Mouse (Mus musculus): ENCODE measurements around the gene Igfbp1.

The Igfbp1 gene

GRCm38 (mm10) chr11:7230000-7230399 lies 32.4 kb downstream of the Igfbp1 start:
- no peak for DNase-seq (ENCODE audit: low spot score in 2 of 2)

GRCm38 (mm10) chr11:7231958-7232357 lies 34.4 kb downstream of the Igfbp1 start:
- no peak for DNase-seq (ENCODE audit: low spot score in 2 of 2)

GRCm38 (mm10) chr11:7233333-7233732 lies 35.8 kb downstream of the Igfbp1 start:
- DNase-seq (ENCODE audit: low spot score in 2 of 2) = no peak

GRCm38 (mm10) chr11:7234436-7234835 lies 36.9 kb downstream of the Igfbp1 start:
- no peak for DNase-seq (ENCODE audit: low spot score in 2 of 2)

- DNase-seq (ENCODE audit: low spot score in 2 of 2) = no peak
Measured at GRCm38 (mm10) chr11:7234981-7235609, 37.5 kb downstream of the Igfbp1 start.

GRCm38 (mm10) chr11:7236751-7237150 lies 39.2 kb downstream of the Igfbp1 start:
- DNase-seq (ENCODE audit: low spot score in 2 of 2) = no peak

GRCm38 (mm10) chr11:7237712-7238111 lies 40.1 kb downstream of the Igfbp1 start:
- DNase-seq (ENCODE audit: low spot score in 2 of 2) = no peak

GRCm38 (mm10) chr11:7238546-7238945 lies 41.0 kb downstream of the Igfbp1 start:
- DNase-seq (ENCODE audit: low spot score in 2 of 2) = no peak

GRCm38 (mm10) chr11:7239041-7239740 lies 41.6 kb downstream of the Igfbp1 start:
- no peak for DNase-seq (ENCODE audit: low spot score in 2 of 2)

- no peak for DNase-seq (ENCODE audit: low spot score in 2 of 2)
Measured at GRCm38 (mm10) chr11:7244782-7245181, 47.2 kb downstream of the Igfbp1 start.

GRCm38 (mm10) chr11:7250415-7250814 lies 52.8 kb downstream of the Igfbp1 start:
- no peak for DNase-seq (ENCODE audit: low spot score in 2 of 2)

- DNase-seq (ENCODE audit: low spot score in 2 of 2) = no peak
Measured at GRCm38 (mm10) chr11:7250870-7251269, 53.3 kb downstream of the Igfbp1 start.
